Mouse (Mus musculus) adrenal gland, postnatal 14 days (tissue): ENCODE measurements at regions not wholly inside any gene's neighbourhood (a gene's known extent, or its start where the extent isn't known, plus 50 kb on each side); places are given as distances from the start of the nearest gene placed in this dataset.

Source experiments
- DNase-seq: peaks from one replicate; pipeline ENCODE4 v3.0.0; 2021; ENCODE audit warnings: mixed read lengths

- no peak for DNase-seq
These were observed 817.0 kb downstream of the Phex start for GRCm38 (mm10) chrX:156598070-156598469.

- peak; percentile 4 for DNase-seq
These were observed 820.4 kb downstream of the Phex start for GRCm38 (mm10) chrX:156594735-156595134.
